Mouse (Mus musculus) small intestine, adult 2 months (tissue): ENCODE results near the gene Serpinc1. TPM values are rescaled to one million over a fixed set of nuclear protein-coding genes. Genes with fewer than 3 reads are reported as not detected.

Experiments
- H3K27ac ChIP-seq: fragments of 200-500 bp; 2 replicates; pipeline ENCODE4 v1.5.1; 2012; ENCODE audit warnings: low read depth, low read length, control low read depth, inconsistent platforms; ENCODE audit not compliant: insufficient read depth
- H3K27me3 ChIP-seq: fragments of 200-500 bp; 2 replicates; pipeline ENCODE4 v1.6.1; 2012; ENCODE audit warnings: mild to moderate bottlenecking, moderate library complexity, low read length, inconsistent platforms; ENCODE audit not compliant: control insufficient read depth, insufficient read depth
- H3K36me3 ChIP-seq: fragments of 200-500 bp; 2 replicates; pipeline ENCODE4 v1.6.1; 2012; ENCODE audit warnings: mild to moderate bottlenecking, low read length, control low read depth, inconsistent platforms; ENCODE audit not compliant: control insufficient read depth, insufficient read depth
- H3K4me1 ChIP-seq: fragments of 200-500 bp; 2 replicates; pipeline ENCODE4 v1.6.1; 2012; ENCODE audit warnings: low read length, inconsistent platforms, mixed read lengths; ENCODE audit not compliant: control insufficient read depth, insufficient read depth, insufficient read length
- H3K4me3 ChIP-seq: fragments of 200-500 bp; 2 replicates; pipeline ENCODE4 v1.5.1; 2012; ENCODE audit warnings: low read depth, mild to moderate bottlenecking, control low read depth, inconsistent platforms, low read length, moderate library complexity
- CTCF ChIP-seq: fragments of 200-500 bp; IDR thresholded peaks from 2 replicates; pipeline ENCODE4 v1.5.1; 2012; ENCODE audit warnings: low read depth, mild to moderate bottlenecking, control low read depth, inconsistent platforms, low read length, moderate library complexity, mixed read lengths; ENCODE audit not compliant: insufficient replicate concordance, insufficient read length; ENCODE audit errors: extremely low read depth
- POLR2A ChIP-seq: fragments of 200-500 bp; IDR thresholded peaks from 2 replicates; pipeline ENCODE4 v1.6.1; 2012; ENCODE audit warnings: low read depth, mild to moderate bottlenecking, control low read depth, inconsistent platforms, low read length, moderate library complexity
- WGBS: fragments of 180-500 bp; shearing (Covaris S2); methylation state at CpG from one replicate; pipeline ENCODE4 v1.1.7; 2018; 5-methylcytosine and 5-hydroxymethylcytosine counted together
- polyA plus RNA-seq: library from polyadenylated mRNA; depleted of rRNA; stranded (reverse); fragments of >200 nt; gene quantifications from 2 replicates; pipeline ENCODE4 v1.2.3, GENCODE M21; 2012; rRNA removed

Gene Serpinc1
- 1.3 and 1.4 TPM in 2 replicates for polyA plus RNA-seq

DNA sequence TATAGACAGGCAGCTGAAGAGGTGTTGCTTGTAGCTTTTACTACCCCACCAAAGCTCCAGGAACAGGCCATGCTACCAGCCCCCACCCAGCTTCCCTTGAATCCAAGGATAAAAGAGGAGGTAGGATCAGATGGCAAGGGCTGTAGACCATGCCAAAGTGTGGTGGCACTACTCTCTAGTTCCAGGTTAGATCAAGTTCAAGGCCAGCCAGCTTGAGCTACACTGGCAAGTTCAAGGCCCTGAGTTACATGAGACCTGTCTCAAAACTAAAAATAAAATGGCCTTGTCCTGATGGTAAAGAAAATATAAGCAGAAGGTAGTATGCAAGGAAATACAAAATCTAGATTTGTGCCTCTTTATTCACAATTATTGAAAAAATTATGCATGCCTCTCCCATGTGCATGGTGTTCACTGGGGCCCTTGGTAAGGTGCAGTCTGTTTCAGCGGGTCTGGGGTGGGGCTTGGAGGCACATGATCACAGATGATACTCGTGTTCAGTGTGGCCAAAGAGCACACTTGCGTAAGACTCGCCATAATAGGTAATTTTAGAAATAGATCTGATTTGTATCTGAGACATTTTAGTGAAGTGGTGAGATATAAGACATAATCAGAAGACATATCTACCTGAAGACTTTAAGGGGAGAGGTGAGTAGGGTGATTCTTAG lies at the start of gene Serpinc1:
Gene Serpinc1 (plus strand): TSS at position 515 of the 665 bp plus-strand sequence.
- WGBS, result 49% methylated on average over 4 of the region's 4 CpGs
- no peak within 1 kb of the TSS for H3K4me3 ChIP-seq
- no peak for TF ChIP-seq POLR2A
- TF ChIP-seq CTCF, result no peak

GRCm38 (mm10) chr1:160931320-160931719 lies 47.1 kb upstream of the Serpinc1 start:
- no peaks in the 10 kb centered on the region for H3K4me1 ChIP-seq
- TF ChIP-seq CTCF, result no peak
- no peak for TF ChIP-seq POLR2A
- H3K27me3 ChIP-seq, result no peaks in the 10 kb centered on the region
- H3K36me3 ChIP-seq, result peaks cover 9% of the 10 kb centered on the region
- no peak overlapping the region for H3K27ac ChIP-seq
- no peak overlapping the region for H3K4me3 ChIP-seq

More for the DNA sequence above, at the start of gene Serpinc1:
- H3K36me3 ChIP-seq, result peaks cover 10% of the 10 kb centered on the region
- H3K27ac ChIP-seq, result no peak within 1 kb of the TSS
- no peaks in the 10 kb centered on the region for H3K27me3 ChIP-seq
- no peaks in the 10 kb centered on the region for H3K4me1 ChIP-seq

- Histone ChIP-seq H3K36me3 (peaks cover 20% of the 10 kb centered on the region), H3K27ac (no peak overlapping the region), H3K4me3 (no peak overlapping the region), H3K27me3 (no peaks in the 10 kb centered on the region), H3K4me1 (no peaks in the 10 kb centered on the region)
- WGBS, result 73% methylated on average over 4 of the region's 4 CpGs
- TF ChIP-seq POLR2A (no peak), CTCF (no peak)
These were observed 44.4 kb upstream of the Serpinc1 start for GRCm38 (mm10) chr1:160933896-160934482.

GRCm38 (mm10) chr1:160935551-160935950 lies 42.8 kb upstream of the Serpinc1 start:
- no peak for TF ChIP-seq CTCF
- TF ChIP-seq POLR2A, result no peak
- no peak overlapping the region for H3K4me3 ChIP-seq
- H3K4me1 ChIP-seq, result no peaks in the 10 kb centered on the region
- peaks cover 23% of the 10 kb centered on the region for H3K36me3 ChIP-seq
- H3K27me3 ChIP-seq, result no peaks in the 10 kb centered on the region
- 93% methylated on average over 6 of the region's 6 CpGs for WGBS
- H3K27ac ChIP-seq, result no peak overlapping the region

DNA sequence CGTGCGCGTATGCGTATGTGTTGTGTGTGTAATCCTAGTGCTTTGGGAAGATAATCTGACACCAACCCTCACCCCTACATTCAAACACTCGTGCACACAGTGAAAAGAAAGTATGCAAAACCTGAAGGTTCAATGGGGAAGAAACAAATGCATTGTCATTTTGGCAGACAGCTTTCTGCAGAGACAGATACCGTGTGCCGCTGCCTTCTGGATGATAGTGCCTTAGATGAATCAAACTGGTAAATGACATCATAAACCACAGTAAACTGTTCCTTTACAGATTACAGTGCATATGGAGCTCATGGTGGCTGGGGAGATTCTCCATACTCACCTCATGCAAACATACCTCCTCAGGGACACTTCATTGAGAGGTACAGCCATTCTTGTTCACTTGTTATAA lies 15.2 kb upstream of the Serpinc1 start:
- peaks cover 60% of the 10 kb centered on the region for H3K36me3 ChIP-seq
- TF ChIP-seq CTCF, result no peak
- no peak for TF ChIP-seq POLR2A
- no peak overlapping the region for H3K4me3 ChIP-seq
- H3K4me1 ChIP-seq, result no peaks in the 10 kb centered on the region
- no peak overlapping the region for H3K27ac ChIP-seq
- no peaks in the 10 kb centered on the region for H3K27me3 ChIP-seq
- 94% methylated on average over 7 of the region's 7 CpGs for WGBS

GRCm38 (mm10) chr1:160967268-160967667 lies 11.1 kb upstream of the Serpinc1 start:
- WGBS, result 85% methylated on average over 1 of the region's 1 CpGs
- no peak overlapping the region for H3K27ac ChIP-seq
- H3K36me3 ChIP-seq, result peaks cover 59% of the 10 kb centered on the region
- TF ChIP-seq CTCF (no peak), POLR2A (no peak)
- no peaks in the 10 kb centered on the region for H3K27me3 ChIP-seq
- H3K4me1 ChIP-seq, result no peaks in the 10 kb centered on the region
- H3K4me3 ChIP-seq, result no peak overlapping the region

- H3K4me3 ChIP-seq, result no peak overlapping the region
- no peak overlapping the region for H3K27ac ChIP-seq
- no peaks in the 10 kb centered on the region for H3K27me3 ChIP-seq
- peaks cover 51% of the 10 kb centered on the region for H3K36me3 ChIP-seq
- 73% methylated on average over 5 of the region's 5 CpGs for whole genome bisulfite sequencing
- H3K4me1 ChIP-seq, result no peaks in the 10 kb centered on the region
- TF ChIP-seq CTCF (no peak), POLR2A (no peak)
These were observed 9.7 kb upstream of the Serpinc1 start for GRCm38 (mm10) chr1:160968643-160969042.

GRCm38 (mm10) chr1:160980021-160980420 lies 1.6 kb downstream of the Serpinc1 start:
- TF ChIP-seq POLR2A (no peak), CTCF (no peak)
- H3K27me3 ChIP-seq, result no peaks in the 10 kb centered on the region
- no peak overlapping the region for H3K27ac ChIP-seq
- H3K4me1 ChIP-seq, result no peaks in the 10 kb centered on the region
- H3K4me3 ChIP-seq, result no peak overlapping the region
- 50% methylated on average over 5 of the region's 5 CpGs for WGBS
- H3K36me3 ChIP-seq, result peaks cover 8% of the 10 kb centered on the region
